18 mouse cellular contexts compared by ENCODE assay signal in the genomic region with DNA sequence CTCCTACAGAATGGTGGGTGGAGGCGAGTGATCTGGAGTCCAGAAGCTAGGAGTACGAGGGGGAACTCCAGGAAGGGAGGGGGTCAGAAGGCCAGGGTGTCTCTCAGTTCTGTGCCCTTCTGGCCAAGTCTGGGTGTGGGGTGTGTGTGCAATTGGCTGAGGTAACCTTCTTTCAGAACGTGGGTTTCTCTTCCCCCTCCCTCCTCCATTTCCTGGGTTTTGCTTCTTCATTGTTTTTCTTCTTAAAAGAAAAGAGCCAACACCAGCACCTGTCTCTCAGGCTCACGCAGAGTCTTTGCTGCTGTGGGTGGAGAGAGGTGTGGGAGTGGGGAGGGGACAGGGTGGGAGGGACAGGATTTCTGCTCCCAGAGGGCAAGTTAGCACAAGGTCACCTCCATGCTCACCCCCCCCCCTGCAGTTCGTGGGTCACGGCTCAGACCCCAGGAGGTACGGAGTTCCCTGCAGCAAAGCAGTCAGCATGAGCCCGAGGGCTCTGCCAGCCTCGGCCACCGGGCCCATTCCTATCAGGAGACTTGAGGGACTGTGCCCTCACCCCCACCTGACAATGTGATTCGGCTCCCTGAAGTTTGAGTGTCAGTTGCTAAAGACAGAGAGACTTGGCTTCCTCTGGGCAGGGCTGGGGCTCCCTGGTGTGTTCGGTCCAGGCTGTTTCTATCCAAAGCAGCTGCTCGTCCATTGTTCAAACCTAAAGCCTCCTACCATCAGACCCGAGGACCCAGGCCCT. TPM values are rescaled to one million over a fixed set of nuclear protein-coding genes. Genes with fewer than 3 reads are reported as not detected.
DNase-seq lines count a peak whose midpoint lies in the region; ATAC-seq and TF ChIP-seq lines count a peak whose summit lies in the region.
"Had no signal": no experiment of that assay in that cellular context is flagged by ENCODE, and none has a peak within 500 bp of the region (broad histone marks: within the 10 kb centered on the region; RNA-seq: fewer than 3 reads in every experiment).

No protein-coding gene starts in this region.

- no peak for ATAC-seq in hindbrain, embryonic 12.5 days (ENCODE audit: low FRiP score)
- ATAC-seq in hindbrain, embryonic 16.5 days = no peak
- no peak for ATAC-seq in megakaryocyte progenitor cell, adult 5-6 weeks (replicated peaks; ENCODE audit: poor library complexity)
- ATAC-seq: forebrain, embryonic 13.5 days; forebrain, postnatal 0 days; inflammation-experienced regulatory T-cells, adult 6 months had no signal

- no peaks in the 10 kb centered on the region for H3K27me3 ChIP-seq in hindbrain, embryonic 12.5 days
- H3K27me3 ChIP-seq in hindbrain, embryonic 16.5 days (replicated peaks; ENCODE audit: control insufficient read depth, insufficient read depth, low read length) = no peaks in the 10 kb centered on the region
- no peaks in the 10 kb centered on the region for H3K27me3 ChIP-seq in E14TG2a.4 (ENCODE audit: insufficient read depth, low read length)

- DNase-seq in ES-CJ7 (ENCODE audit: low read depth, low spot score) (peak; percentile 94), ZHBTc4 (ENCODE audit: low read depth, low spot score) (peak; percentile 96)
- DNase-seq: adrenal gland, postnatal 14 days; cerebellum, adult 11-12 months; cerebellum, adult 9-11 months; cerebellum, postnatal 36 days; forebrain, postnatal 0 days; gastrocnemius, postnatal 14 days; kidney, adult 11 months had no signal

- no peak for TF ChIP-seq CTCF in E14TG2a.4 (conservative IDR thresholded peaks at IDR 0.05; ENCODE audit: low read length)

- H3K36me3 ChIP-seq in hindbrain, embryonic 12.5 days = no peaks in the 10 kb centered on the region
- no peaks in the 10 kb centered on the region for H3K36me3 ChIP-seq in hindbrain, embryonic 16.5 days (ENCODE audit: control insufficient read depth, insufficient read depth, low read length)
- no peaks in the 10 kb centered on the region for H3K36me3 ChIP-seq in E14TG2a.4 (ENCODE audit: insufficient read depth, low read length)
- H3K36me3 ChIP-seq: embryonic facial prominence, embryonic 13.5 days; heart, embryonic 12.5 days had no signal

- H3K4me3 ChIP-seq in hindbrain, embryonic 12.5 days = no peak overlapping the region
- H3K4me3 ChIP-seq in hindbrain, embryonic 16.5 days (ENCODE audit: low read length) = no peak overlapping the region
- H3K4me3 ChIP-seq in E14TG2a.4 (replicated peaks; ENCODE audit: low read length) = peak overlapping the region; percentile 55
- H3K4me3 ChIP-seq: embryonic facial prominence, embryonic 13.5 days; forebrain, embryonic 13.5 days; heart, embryonic 12.5 days had no signal

- H3K27ac ChIP-seq in hindbrain, embryonic 12.5 days = 0 out of 2 replicates have a peak overlapping the region, but pooled peaks have one; percentile 68
- H3K27ac ChIP-seq in hindbrain, embryonic 16.5 days (ENCODE audit: low read depth, low read length) = no peak overlapping the region
- H3K27ac ChIP-seq: embryonic facial prominence, embryonic 13.5 days; forebrain, embryonic 13.5 days had no signal

- peaks cover 53% of the 10 kb centered on the region for H3K4me1 ChIP-seq in hindbrain, embryonic 12.5 days
- peaks cover 25% of the 10 kb centered on the region for H3K4me1 ChIP-seq in hindbrain, embryonic 16.5 days (ENCODE audit: control insufficient read depth, insufficient read depth, low read depth, low read length)
- H3K4me1 ChIP-seq in E14TG2a.4 (replicated peaks; ENCODE audit: low read depth, low read length) = peaks cover 43% of the 10 kb centered on the region
- H3K4me1 ChIP-seq: heart, embryonic 12.5 days had no signal

- no peak overlapping the region for H3K4me2 ChIP-seq in hindbrain, embryonic 12.5 days (replicated peaks)
- no peak overlapping the region for H3K4me2 ChIP-seq in hindbrain, embryonic 16.5 days (ENCODE audit: low read length)
- H3K4me2 ChIP-seq: embryonic facial prominence, embryonic 13.5 days; forebrain, embryonic 13.5 days; heart, embryonic 12.5 days; hindbrain, embryonic 14.5 days had no signal

- H3K9ac ChIP-seq in hindbrain, embryonic 12.5 days = no peak overlapping the region
- H3K9ac ChIP-seq in hindbrain, embryonic 16.5 days (ENCODE audit: low read depth, low read length) = no peak overlapping the region
- H3K9ac ChIP-seq: embryonic facial prominence, embryonic 13.5 days; forebrain, embryonic 13.5 days; forebrain, postnatal 0 days; heart, embryonic 12.5 days; hindbrain, embryonic 14.5 days had no signal

- no peaks in the 10 kb centered on the region for H3K9me3 ChIP-seq in hindbrain, embryonic 12.5 days (replicated peaks)
- H3K9me3 ChIP-seq in hindbrain, embryonic 16.5 days (ENCODE audit: control insufficient read depth, low read length) = no peaks in the 10 kb centered on the region
- H3K9me3 ChIP-seq in E14TG2a.4 (ENCODE audit: low read length) = peaks cover 46% of the 10 kb centered on the region
- H3K9me3 ChIP-seq: embryonic facial prominence, embryonic 13.5 days; forebrain, embryonic 13.5 days; heart, embryonic 12.5 days had no signal

- 16% methylated on average over 14 of the region's 14 CpGs for WGBS in hindbrain, embryonic 12.5 days
- WGBS in hindbrain, embryonic 16.5 days = 15% methylated on average over 14 of the region's 14 CpGs

RNA-seq across cellular contexts. Expression of a gene that starts 25.6 kb away (rescaled TPM):
- 32.9 and 38.2 TPM in 2 replicates for polyA plus RNA-seq in hindbrain, embryonic 12.5 days (2016; fragmentation: Nextera tagmentation; extraction: Ambion mirVana)
- 11.1 and 17.7 TPM in 2 replicates for polyA plus RNA-seq in hindbrain, embryonic 16.5 days (2015; fragmentation: Nextera tagmentation; extraction: Ambion mirVana)
- total RNA-seq in megakaryocyte progenitor cell, adult 5-6 weeks (2015) = 12.1 and 13.0 TPM in 2 replicates
- total RNA-seq in megakaryocyte progenitor cell, adult 5-6 weeks (2017) = 21.4 and 21.8 TPM in 2 replicates
